Mouse (Mus musculus) thymus, postnatal 4 days (tissue): ENCODE data around the gene Cyp2c54.
"Not testable (repeated sequence)": the region's sequence is repeated elsewhere in the genome, so short reads cannot be mapped to it uniquely, and the experiment has no call there.

ENCODE experiments used
- DNase-seq: peaks from one replicate; pipeline ENCODE4 v3.0.0; 2021

Gene Cyp2c54

GRCm38 (mm10) chr19:40073701-40074100 is at the start of gene Cyp2c54:
Cyp2c54 (minus strand) TSS chr19:40073827.
- no peak for DNase-seq

GRCm38 (mm10) chr19:40119624-40120023 is 46.0 kb upstream of the Cyp2c54 start:
- DNase-seq = not testable (repeated sequence)

GRCm38 (mm10) chr19:40091111-40091510 is 17.5 kb upstream of the Cyp2c54 start:
- no peak for DNase-seq

- not testable (repeated sequence) for DNase-seq
Measured at GRCm38 (mm10) chr19:40089421-40089820, 15.8 kb upstream of the Cyp2c54 start, which contains the start of gene Cyp2c50. Cyp2c50 (plus strand) TSS chr19:40089688.

GRCm38 (mm10) chr19:40088381-40088780 is 14.8 kb upstream of the Cyp2c54 start:
- no peak for DNase-seq

- not testable (repeated sequence) for DNase-seq
Measured at GRCm38 (mm10) chr19:39992140-39992539, 81.5 kb downstream of the Cyp2c54 start, which contains the start of gene Cyp2c37. Cyp2c37 (plus strand) TSS chr19:39992424.

GRCm38 (mm10) chr19:39989471-39989870 is 84.2 kb downstream of the Cyp2c54 start:
- no peak for DNase-seq
